Mouse (Mus musculus): ENCODE data around the gene Btbd9. TPM values are rescaled to one million over a fixed set of nuclear protein-coding genes. Genes with fewer than 3 reads are reported as not detected.

Btbd9 gene
- polyA plus RNA-seq, 1 experiment from 2014 or later, result 135 TPM

DNA sequence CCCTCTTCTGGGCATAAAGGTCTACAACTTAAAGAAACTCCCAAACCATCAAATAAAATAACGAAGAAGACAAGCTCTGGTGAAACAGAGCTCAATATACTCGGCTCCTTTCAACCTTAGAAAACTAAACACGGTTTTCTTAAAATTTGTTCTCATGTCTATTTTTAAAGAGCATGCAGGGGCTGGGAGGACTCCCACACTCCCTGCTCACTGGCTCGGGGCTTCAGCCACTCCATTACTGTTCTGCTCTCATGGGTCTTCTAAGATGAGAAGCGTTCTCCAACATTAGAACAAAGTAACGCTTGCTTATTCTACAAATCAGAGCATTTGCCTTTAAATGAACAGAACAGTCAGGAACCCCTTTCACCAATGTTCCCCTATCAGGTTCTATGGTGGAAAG lies 192.6 kb downstream of the Btbd9 start:
- H3K4me2 ChIP-seq (ENCODE audit: low read length), result no peak overlapping the region
- H3K9me3 ChIP-seq (ENCODE audit: control insufficient read depth, low read length), result no peaks in the 10 kb centered on the region
- no peaks in the 10 kb centered on the region for H3K36me3 ChIP-seq (ENCODE audit: control insufficient read depth, insufficient read depth, low read length)
- 86% methylated on average over 6 of the region's 6 CpGs for WGBS
- ATAC-seq, result no peak
- peaks cover 8% of the 10 kb centered on the region for H3K4me1 ChIP-seq (ENCODE audit: control insufficient read depth, insufficient read depth, low read depth, low read length)
- H3K27ac ChIP-seq (ENCODE audit: low read depth, low read length), result no peak overlapping the region
- H3K27me3 ChIP-seq (replicated peaks; ENCODE audit: control insufficient read depth, insufficient read depth, low read length), result no peaks in the 10 kb centered on the region
- H3K4me3 ChIP-seq (ENCODE audit: low read length), result no peak overlapping the region
- H3K9ac ChIP-seq (ENCODE audit: low read depth, low read length), result no peak overlapping the region

DNA sequence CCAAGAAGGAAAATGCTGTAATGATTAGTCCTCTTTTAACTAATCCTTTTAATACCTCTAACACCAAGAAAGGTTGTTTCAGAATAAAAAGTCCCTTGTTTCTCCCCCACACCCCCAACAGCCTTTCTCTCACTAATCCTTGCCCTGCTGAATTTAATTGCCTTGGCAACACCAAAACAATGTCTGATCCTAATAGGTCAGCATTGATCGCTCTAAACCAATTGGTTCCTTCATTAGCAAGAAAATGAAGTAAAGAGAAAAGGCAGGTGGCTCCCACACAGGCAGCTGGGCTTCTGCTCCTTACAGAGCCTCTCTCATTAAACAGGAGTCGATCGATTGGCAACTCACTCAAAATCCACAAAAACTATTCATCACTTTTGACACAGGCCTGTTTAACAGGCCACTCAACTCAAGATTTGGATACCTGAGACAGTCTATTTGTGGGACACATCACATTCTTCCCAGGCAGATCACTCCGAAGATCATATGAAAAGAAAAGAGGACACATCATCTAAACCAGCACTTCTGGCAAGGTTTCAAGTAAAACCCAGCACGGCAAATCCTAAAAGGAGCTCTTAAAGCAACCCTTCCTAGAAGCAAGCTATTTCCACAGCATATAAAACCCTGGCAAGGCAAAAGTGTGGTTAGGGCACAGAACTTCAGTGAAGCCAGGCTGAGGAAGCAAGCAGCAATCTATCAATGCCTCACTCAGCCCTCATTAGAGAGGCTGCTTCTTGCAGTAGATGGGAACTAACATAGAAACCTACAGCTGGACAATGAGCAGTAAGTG lies 197.9 kb downstream of the Btbd9 start:
- WGBS, result 16% methylated on average over 5 of the region's 5 CpGs
- H3K4me1 ChIP-seq (ENCODE audit: control insufficient read depth, insufficient read depth, low read depth, low read length), result peaks cover 8% of the 10 kb centered on the region
- no peaks in the 10 kb centered on the region for H3K36me3 ChIP-seq (ENCODE audit: control insufficient read depth, insufficient read depth, low read length)
- peak overlapping the region; percentile 35; the same call in 1 of the 2 replicates for H3K27ac ChIP-seq (ENCODE audit: low read depth, low read length)
- no peak overlapping the region for H3K4me2 ChIP-seq (ENCODE audit: low read length)
- H3K4me3 ChIP-seq (ENCODE audit: low read length), result no peak overlapping the region
- H3K27me3 ChIP-seq (replicated peaks; ENCODE audit: control insufficient read depth, insufficient read depth, low read length), result no peaks in the 10 kb centered on the region
- no peak overlapping the region for H3K9ac ChIP-seq (ENCODE audit: low read depth, low read length)
- no peak; the same call in 1 of the 2 replicates for ATAC-seq
- no peaks in the 10 kb centered on the region for H3K9me3 ChIP-seq (ENCODE audit: control insufficient read depth, low read length)

DNA sequence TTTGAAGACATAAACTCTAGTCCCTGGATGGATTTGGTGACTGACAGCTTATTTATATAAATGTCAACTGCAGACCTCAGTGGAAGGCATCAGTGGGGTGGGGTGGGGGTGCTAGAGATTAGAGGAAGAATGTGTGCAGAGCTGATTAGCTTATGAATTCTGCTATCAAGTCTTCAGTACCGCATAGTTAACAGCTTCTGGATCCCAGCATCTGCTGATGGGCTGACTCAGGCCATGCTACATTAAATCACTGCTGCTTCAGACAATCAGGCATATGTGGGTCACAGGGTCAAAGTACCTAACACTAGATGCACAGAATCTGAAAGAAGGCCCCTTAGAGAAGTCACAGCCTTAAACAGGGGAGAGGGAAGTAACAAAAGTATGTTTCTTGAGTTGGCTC lies 198.5 kb downstream of the Btbd9 start:
- H3K4me1 ChIP-seq (ENCODE audit: control insufficient read depth, insufficient read depth, low read depth, low read length), result peaks cover 8% of the 10 kb centered on the region
- no peak overlapping the region for H3K4me2 ChIP-seq (ENCODE audit: low read length)
- no peak overlapping the region for H3K4me3 ChIP-seq (ENCODE audit: low read length)
- H3K36me3 ChIP-seq (ENCODE audit: control insufficient read depth, insufficient read depth, low read length), result no peaks in the 10 kb centered on the region
- WGBS, result 20% methylated on average over 1 of the region's 1 CpGs
- no peaks in the 10 kb centered on the region for H3K27me3 ChIP-seq (replicated peaks; ENCODE audit: control insufficient read depth, insufficient read depth, low read length)
- H3K27ac ChIP-seq (ENCODE audit: low read depth, low read length), result no peak overlapping the region
- H3K9ac ChIP-seq (ENCODE audit: low read depth, low read length), result no peak overlapping the region
- no peaks in the 10 kb centered on the region for H3K9me3 ChIP-seq (ENCODE audit: control insufficient read depth, low read length)
- no peak for ATAC-seq

DNA sequence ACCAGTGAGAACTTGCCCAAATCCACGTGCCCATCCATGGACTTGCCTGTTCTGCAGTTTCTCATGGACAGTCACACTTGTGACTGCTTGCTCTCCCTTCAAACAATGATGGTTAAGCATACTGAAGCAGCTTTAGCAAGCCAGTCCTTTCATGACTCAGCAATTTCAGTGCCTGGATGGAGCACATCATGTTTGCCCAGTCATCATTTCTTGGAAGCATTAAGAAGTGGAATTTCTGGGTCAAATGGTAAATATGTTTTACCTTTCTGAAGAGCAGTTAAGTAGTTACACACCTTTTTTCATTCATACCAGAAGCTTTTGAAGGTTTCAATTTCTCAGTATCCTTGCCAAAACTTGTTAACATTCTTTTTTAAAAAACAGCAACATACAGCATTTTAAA lies 201.2 kb downstream of the Btbd9 start:
- H3K9ac ChIP-seq (ENCODE audit: low read depth, low read length), result no peak overlapping the region
- H3K9me3 ChIP-seq (ENCODE audit: control insufficient read depth, low read length), result no peaks in the 10 kb centered on the region
- H3K4me2 ChIP-seq (ENCODE audit: low read length), result no peak overlapping the region
- no peak overlapping the region for H3K27ac ChIP-seq (ENCODE audit: low read depth, low read length)
- H3K4me1 ChIP-seq (ENCODE audit: control insufficient read depth, insufficient read depth, low read depth, low read length), result peaks cover 8% of the 10 kb centered on the region
- no peak overlapping the region for H3K4me3 ChIP-seq (ENCODE audit: low read length)
- ATAC-seq, result no peak
- H3K27me3 ChIP-seq (replicated peaks; ENCODE audit: control insufficient read depth, insufficient read depth, low read length), result no peaks in the 10 kb centered on the region
- WGBS, result 88% methylated on average over 1 of the region's 1 CpGs
- H3K36me3 ChIP-seq (ENCODE audit: control insufficient read depth, insufficient read depth, low read length), result no peaks in the 10 kb centered on the region

DNA sequence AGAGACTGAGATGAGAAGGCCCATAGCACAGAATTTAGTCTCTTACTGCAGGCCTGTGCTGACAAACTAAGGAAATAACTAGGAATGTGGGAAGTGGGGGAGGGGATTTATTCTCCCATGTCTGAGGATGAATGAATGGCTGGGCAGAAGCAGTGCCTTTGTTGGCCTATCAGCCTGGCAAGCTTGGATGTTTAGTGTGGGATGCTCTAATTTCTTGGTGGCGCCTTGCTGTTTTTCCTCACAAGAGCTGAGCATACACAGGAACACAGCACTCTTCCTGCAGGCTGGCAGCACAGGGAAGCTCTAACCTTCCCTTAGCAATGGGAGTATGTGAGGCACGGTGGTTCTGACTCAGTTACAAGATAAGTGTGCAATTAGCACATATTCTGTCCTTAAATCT lies 207.7 kb downstream of the Btbd9 start:
- 27% methylated on average over 2 of the region's 2 CpGs for WGBS
- Histone ChIP-seq H3K4me2 (ENCODE audit: low read length) (no peak overlapping the region), H3K27me3 (replicated peaks; ENCODE audit: control insufficient read depth, insufficient read depth, low read length) (no peaks in the 10 kb centered on the region), H3K9me3 (ENCODE audit: control insufficient read depth, low read length) (no peaks in the 10 kb centered on the region), H3K9ac (ENCODE audit: low read depth, low read length) (no peak overlapping the region), H3K4me3 (ENCODE audit: low read length) (no peak overlapping the region), H3K36me3 (ENCODE audit: control insufficient read depth, insufficient read depth, low read length) (no peaks in the 10 kb centered on the region), H3K27ac (ENCODE audit: low read depth, low read length) (peak overlapping the region; percentile 44; the same call in 1 of the 2 replicates), H3K4me1 (ENCODE audit: control insufficient read depth, insufficient read depth, low read depth, low read length) (peaks cover 4% of the 10 kb centered on the region)
- ATAC-seq, result no peak

DNA sequence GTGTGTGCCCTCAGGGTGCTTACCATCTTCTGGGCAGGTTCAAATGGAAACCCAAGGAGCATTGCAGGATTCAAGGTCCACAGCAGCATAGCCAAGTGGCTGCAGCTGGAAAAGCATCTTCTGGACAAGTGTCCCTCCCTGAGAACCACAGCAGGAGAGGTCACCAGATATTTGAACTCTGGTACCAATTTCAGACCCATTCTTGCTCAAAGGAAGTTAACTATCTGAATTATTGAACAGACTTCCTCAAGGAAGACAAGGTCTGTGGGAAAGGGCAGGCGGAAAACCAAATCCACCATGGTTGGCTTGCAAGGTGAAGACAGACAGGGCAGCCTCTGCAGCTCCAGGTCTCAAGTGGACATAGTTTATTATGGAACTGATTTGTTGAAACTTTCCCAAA lies 211.6 kb downstream of the Btbd9 start:
- Histone ChIP-seq H3K4me2 (ENCODE audit: low read length) (no peak overlapping the region), H3K27ac (ENCODE audit: low read depth, low read length) (no peak overlapping the region), H3K27me3 (replicated peaks; ENCODE audit: control insufficient read depth, insufficient read depth, low read length) (no peaks in the 10 kb centered on the region), H3K4me1 (ENCODE audit: control insufficient read depth, insufficient read depth, low read depth, low read length) (peaks cover 17% of the 10 kb centered on the region), H3K9me3 (ENCODE audit: control insufficient read depth, low read length) (no peaks in the 10 kb centered on the region), H3K4me3 (ENCODE audit: low read length) (no peak overlapping the region), H3K9ac (ENCODE audit: low read depth, low read length) (no peak overlapping the region), H3K36me3 (ENCODE audit: control insufficient read depth, insufficient read depth, low read length) (no peaks in the 10 kb centered on the region)
- 95% methylated on average over 1 of the region's 1 CpGs for WGBS
- no peak for ATAC-seq

DNA sequence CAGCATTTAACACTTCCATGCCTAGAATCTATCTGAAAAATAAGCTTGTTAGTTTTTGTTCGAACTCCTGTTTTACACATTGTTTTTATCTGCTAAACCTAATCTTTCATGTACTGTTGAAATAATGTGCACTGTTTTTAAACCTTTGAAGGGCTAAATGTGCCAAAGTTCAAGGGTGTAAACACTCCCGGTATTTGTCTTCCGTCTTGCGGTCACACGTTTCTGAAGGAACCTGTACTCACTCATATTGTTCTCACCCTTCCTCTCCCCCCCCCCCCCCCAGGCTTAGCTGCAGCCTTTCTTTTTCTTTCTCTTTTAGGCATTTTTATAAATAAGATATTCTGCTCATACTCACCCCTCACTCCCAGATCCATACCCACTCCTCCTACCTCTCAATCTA lies 212.9 kb downstream of the Btbd9 start:
- no peak overlapping the region for H3K4me2 ChIP-seq (ENCODE audit: low read length)
- 77% methylated on average over 5 of the region's 5 CpGs for WGBS
- H3K4me1 ChIP-seq (ENCODE audit: control insufficient read depth, insufficient read depth, low read depth, low read length), result peaks cover 13% of the 10 kb centered on the region
- no peak overlapping the region for H3K9ac ChIP-seq (ENCODE audit: low read depth, low read length)
- H3K27ac ChIP-seq (ENCODE audit: low read depth, low read length), result no peak overlapping the region
- no peaks in the 10 kb centered on the region for H3K36me3 ChIP-seq (ENCODE audit: control insufficient read depth, insufficient read depth, low read length)
- no peak overlapping the region for H3K4me3 ChIP-seq (ENCODE audit: low read length)
- ATAC-seq, result no peak
- H3K9me3 ChIP-seq (ENCODE audit: control insufficient read depth, low read length), result no peaks in the 10 kb centered on the region
- H3K27me3 ChIP-seq (replicated peaks; ENCODE audit: control insufficient read depth, insufficient read depth, low read length), result no peaks in the 10 kb centered on the region

DNA sequence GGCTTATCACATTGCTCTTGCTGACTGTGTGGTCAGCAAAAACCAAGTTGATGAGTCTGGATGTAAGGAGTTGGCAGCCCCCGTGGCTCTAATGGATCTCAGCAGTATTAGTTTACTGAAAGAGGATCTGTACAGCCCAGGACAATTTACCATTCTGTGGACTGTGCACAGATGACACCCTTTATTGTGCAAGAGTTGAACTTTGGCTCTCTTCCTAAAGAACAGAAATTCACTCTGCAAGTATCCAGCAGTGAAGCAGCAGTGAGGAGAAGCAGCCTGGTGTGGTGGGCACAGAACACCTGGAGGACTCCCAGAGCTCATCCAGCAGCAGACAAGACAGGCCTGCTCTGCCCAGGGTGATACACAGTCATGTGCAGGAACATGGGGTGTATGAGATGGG lies 215.6 kb downstream of the Btbd9 start:
- ATAC-seq, result no peak
- H3K9ac ChIP-seq (ENCODE audit: low read depth, low read length), result no peak overlapping the region
- WGBS, result 25% methylated on average over 1 of the region's 1 CpGs
- H3K27me3 ChIP-seq (replicated peaks; ENCODE audit: control insufficient read depth, insufficient read depth, low read length), result no peaks in the 10 kb centered on the region
- H3K27ac ChIP-seq (ENCODE audit: low read depth, low read length), result no peak overlapping the region
- no peak overlapping the region for H3K4me2 ChIP-seq (ENCODE audit: low read length)
- H3K9me3 ChIP-seq (ENCODE audit: control insufficient read depth, low read length), result no peaks in the 10 kb centered on the region
- no peaks in the 10 kb centered on the region for H3K36me3 ChIP-seq (ENCODE audit: control insufficient read depth, insufficient read depth, low read length)
- H3K4me1 ChIP-seq (ENCODE audit: control insufficient read depth, insufficient read depth, low read depth, low read length), result peaks cover 13% of the 10 kb centered on the region
- no peak overlapping the region for H3K4me3 ChIP-seq (ENCODE audit: low read length)

DNA sequence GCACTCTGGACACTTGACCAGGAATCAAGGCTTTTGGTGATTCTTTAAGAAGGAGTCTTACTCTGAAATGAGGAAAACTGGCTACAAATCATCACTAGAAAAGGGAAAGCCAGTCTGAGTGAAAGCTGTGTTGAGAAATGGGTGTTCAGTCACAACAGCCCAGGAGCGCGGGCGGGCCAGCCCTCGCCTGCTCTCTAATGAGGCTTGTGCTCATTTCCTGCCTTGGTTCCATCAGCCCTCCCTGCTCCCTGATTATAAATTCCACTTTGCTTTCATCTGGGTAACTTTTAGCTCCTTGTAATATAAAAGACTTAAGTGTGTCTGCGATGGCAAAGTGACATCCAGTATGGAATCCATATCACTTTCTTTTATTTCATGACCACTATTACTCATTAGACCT lies 216.9 kb downstream of the Btbd9 start:
- ATAC-seq, result no peak
- H3K4me2 ChIP-seq (ENCODE audit: low read length), result no peak overlapping the region
- WGBS, result 83% methylated on average over 5 of the region's 5 CpGs
- H3K9ac ChIP-seq (ENCODE audit: low read depth, low read length), result no peak overlapping the region
- H3K36me3 ChIP-seq (ENCODE audit: control insufficient read depth, insufficient read depth, low read length), result no peaks in the 10 kb centered on the region
- no peaks in the 10 kb centered on the region for H3K9me3 ChIP-seq (ENCODE audit: control insufficient read depth, low read length)
- no peak overlapping the region for H3K27ac ChIP-seq (ENCODE audit: low read depth, low read length)
- H3K4me3 ChIP-seq (ENCODE audit: low read length), result no peak overlapping the region
- peaks cover 13% of the 10 kb centered on the region for H3K4me1 ChIP-seq (ENCODE audit: control insufficient read depth, insufficient read depth, low read depth, low read length)
- no peaks in the 10 kb centered on the region for H3K27me3 ChIP-seq (replicated peaks; ENCODE audit: control insufficient read depth, insufficient read depth, low read length)
